Mouse (Mus musculus): Measurements from ENCODE around the gene E2f3. TPM values are rescaled to one million over a fixed set of nuclear protein-coding genes. Genes with fewer than 3 reads are reported as not detected.

E2f3 gene
- polyA plus RNA-seq, 1 experiment from 2014 or later: 10.1 TPM

DNA sequence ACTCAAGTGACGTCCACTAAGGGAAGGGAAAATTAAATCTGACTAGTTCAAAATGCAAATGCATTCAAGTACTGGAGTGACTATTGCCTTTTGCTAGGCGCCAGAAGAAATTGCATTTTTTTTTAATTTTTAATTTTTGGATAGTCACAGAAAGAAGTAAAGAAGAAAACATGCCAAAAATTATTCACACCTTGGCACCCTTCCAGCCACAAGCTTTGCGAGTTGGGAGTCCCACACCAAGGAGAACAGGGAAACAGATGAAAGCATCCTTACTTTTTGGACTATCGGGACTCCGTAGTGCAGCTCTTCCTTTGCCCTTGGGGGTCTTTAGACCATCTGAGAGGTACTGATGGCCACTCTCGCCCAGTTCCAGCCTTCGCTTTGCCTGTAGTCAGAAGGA is 66.0 kb downstream of the E2f3 start:
- no peaks in the 10 kb centered on the region for H3K27me3 ChIP-seq
- H3K27ac ChIP-seq (replicated peaks): no peak overlapping the region
- no peak overlapping the region for H3K4me3 ChIP-seq (replicated peaks)
- no peak for ATAC-seq (ENCODE audit: insufficient number of reproducible peaks, low FRiP score, low TSS enrichment, low read depth)
- H3K4me1 ChIP-seq: no peaks in the 10 kb centered on the region
- H3K9me3 ChIP-seq (replicated peaks): no peaks in the 10 kb centered on the region
- 0 out of 2 replicates have a peak, but pooled peaks cover 14% of the 10 kb centered on the region for H3K36me3 ChIP-seq
- no peak overlapping the region for H3K9ac ChIP-seq
- 75% methylated on average over 7 of the region's 7 CpGs for WGBS
- H3K4me2 ChIP-seq (replicated peaks): no peak overlapping the region

DNA sequence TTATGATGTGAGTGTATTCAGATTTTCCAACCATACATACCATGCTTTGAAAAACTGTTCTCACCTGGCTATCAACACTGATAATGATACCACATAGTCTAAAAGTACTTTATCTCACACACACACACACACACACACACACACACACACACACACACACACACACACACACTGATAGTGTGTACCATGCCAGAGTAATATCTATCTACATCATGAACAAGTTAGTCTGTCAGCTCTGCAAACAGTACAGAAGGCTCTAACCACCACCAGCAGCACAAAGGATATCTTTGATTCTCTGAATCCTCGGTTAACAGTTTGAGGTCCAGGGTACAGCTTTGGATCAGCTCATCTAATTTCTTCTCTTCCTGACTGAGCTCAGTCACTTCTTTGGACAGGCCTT is 69.3 kb downstream of the E2f3 start:
- Histone ChIP-seq H3K27me3 (no peaks in the 10 kb centered on the region), H3K4me1 (no peaks in the 10 kb centered on the region), H3K27ac (replicated peaks) (no peak overlapping the region), H3K9ac (no peak overlapping the region), H3K4me3 (replicated peaks) (no peak overlapping the region), H3K9me3 (replicated peaks) (no peaks in the 10 kb centered on the region), H3K36me3 (0 out of 2 replicates have a peak, but pooled peaks cover 19% of the 10 kb centered on the region), H3K4me2 (replicated peaks) (no peak overlapping the region)
- 62% methylated on average over 1 of the region's 1 CpGs for WGBS
- no peak for ATAC-seq (ENCODE audit: insufficient number of reproducible peaks, low FRiP score, low TSS enrichment, low read depth)

DNA sequence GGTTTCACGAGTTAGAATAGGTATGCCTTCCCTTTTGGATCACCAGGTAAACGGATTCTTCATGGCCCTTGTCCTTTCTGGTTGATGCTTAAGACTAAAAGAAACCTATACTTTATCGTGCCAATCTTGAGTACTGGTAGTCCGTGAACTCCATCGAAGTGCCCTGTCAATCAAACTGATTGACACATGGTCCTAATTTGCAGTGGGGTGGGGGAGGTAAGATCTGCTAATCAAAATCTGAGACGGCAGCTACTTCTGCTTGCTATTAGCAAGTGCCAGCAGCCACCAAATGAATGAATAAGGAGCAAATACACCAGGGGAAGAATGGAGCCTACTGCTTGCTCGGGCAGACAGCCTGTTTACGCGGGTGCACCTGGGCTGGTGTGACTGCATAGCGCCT is 72.3 kb downstream of the E2f3 start:
- ATAC-seq (ENCODE audit: insufficient number of reproducible peaks, low FRiP score, low TSS enrichment, low read depth): no peak
- Histone ChIP-seq H3K4me3 (replicated peaks) (no peak overlapping the region), H3K9ac (no peak overlapping the region), H3K27ac (replicated peaks) (no peak overlapping the region), H3K4me2 (replicated peaks) (no peak overlapping the region), H3K27me3 (no peaks in the 10 kb centered on the region), H3K36me3 (peaks cover 42% of the 10 kb centered on the region), H3K4me1 (no peaks in the 10 kb centered on the region), H3K9me3 (replicated peaks) (no peaks in the 10 kb centered on the region)
- 49% methylated on average over 10 of the region's 10 CpGs for WGBS

DNA sequence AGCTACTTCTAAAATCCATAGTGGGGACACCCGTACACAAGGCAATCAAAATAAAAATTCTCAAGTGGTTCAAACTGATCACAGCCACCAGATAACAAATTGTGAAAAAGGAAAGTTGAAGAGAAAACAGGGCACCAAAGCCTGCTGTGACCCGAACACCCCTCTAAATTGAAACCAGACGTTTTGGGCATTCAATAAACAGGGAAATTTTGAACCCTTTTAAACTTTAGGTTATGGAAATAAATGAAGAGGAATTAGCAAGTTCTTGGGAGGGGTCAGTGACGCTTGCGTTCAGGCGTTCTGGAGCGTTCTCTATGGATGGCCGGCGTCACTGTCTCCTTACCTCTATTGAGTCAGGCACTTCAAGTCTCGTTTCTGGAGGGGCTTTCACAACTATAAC is 72.8 kb downstream of the E2f3 start:
- H3K4me1 ChIP-seq: no peaks in the 10 kb centered on the region
- no peak overlapping the region for H3K27ac ChIP-seq (replicated peaks)
- H3K9ac ChIP-seq: no peak overlapping the region
- H3K9me3 ChIP-seq (replicated peaks): no peaks in the 10 kb centered on the region
- WGBS: 58% methylated on average over 10 of the region's 10 CpGs
- no peak for ATAC-seq (ENCODE audit: insufficient number of reproducible peaks, low FRiP score, low TSS enrichment, low read depth)
- H3K4me3 ChIP-seq (replicated peaks): no peak overlapping the region
- no peak overlapping the region for H3K4me2 ChIP-seq (replicated peaks)
- no peaks in the 10 kb centered on the region for H3K27me3 ChIP-seq
- H3K36me3 ChIP-seq: peaks cover 42% of the 10 kb centered on the region

DNA sequence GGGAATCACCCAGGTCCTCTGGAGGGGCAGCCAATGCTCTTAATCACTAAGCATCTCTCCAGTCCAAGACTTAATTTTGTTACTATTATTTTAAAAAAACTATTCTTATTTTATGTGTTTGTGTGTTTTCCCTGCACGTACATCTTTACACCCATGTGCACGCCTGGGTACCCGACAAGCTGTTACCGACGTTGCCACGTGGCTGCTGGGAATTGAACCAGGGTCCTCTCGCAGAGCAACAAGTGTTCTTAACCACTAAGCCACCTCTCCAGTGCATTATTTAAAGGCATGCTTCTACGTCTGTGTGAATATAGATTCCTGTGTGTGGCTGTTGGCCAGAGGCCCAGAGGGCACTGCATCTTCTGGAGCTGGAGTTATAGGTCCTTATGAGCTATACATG is 73.6 kb downstream of the E2f3 start:
- ATAC-seq (ENCODE audit: insufficient number of reproducible peaks, low FRiP score, low TSS enrichment, low read depth): no peak
- no peaks in the 10 kb centered on the region for H3K4me1 ChIP-seq
- H3K9ac ChIP-seq: no peak overlapping the region
- H3K9me3 ChIP-seq (replicated peaks): no peaks in the 10 kb centered on the region
- H3K36me3 ChIP-seq: peaks cover 44% of the 10 kb centered on the region
- no peak overlapping the region for H3K27ac ChIP-seq (replicated peaks)
- no peaks in the 10 kb centered on the region for H3K27me3 ChIP-seq
- H3K4me3 ChIP-seq (replicated peaks): no peak overlapping the region
- 91% methylated on average over 8 of the region's 8 CpGs for WGBS
- no peak overlapping the region for H3K4me2 ChIP-seq (replicated peaks)

DNA sequence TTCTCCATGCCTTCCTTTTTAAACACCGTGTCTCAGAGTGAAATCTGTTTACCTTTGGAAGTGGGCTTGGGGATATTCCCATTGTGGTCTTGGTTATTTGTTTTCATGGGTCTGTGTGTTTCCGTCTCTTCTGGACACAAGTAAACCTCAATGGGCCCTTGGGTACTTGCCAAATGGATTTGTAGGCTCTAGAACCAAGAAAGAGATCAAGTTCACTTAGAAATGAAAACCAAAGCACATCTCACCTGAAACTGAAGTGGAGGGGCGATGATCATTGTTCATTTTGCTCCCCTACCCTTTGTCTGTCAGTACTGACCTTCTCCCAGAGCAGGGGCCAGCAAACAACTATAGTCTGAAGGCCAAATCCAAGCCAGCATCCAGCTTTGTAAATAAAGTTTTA is 74.7 kb downstream of the E2f3 start:
- Histone ChIP-seq H3K9ac (no peak overlapping the region), H3K9me3 (replicated peaks) (no peaks in the 10 kb centered on the region), H3K4me1 (no peaks in the 10 kb centered on the region), H3K4me3 (replicated peaks) (no peak overlapping the region), H3K4me2 (replicated peaks) (no peak overlapping the region), H3K27me3 (no peaks in the 10 kb centered on the region), H3K27ac (replicated peaks) (no peak overlapping the region), H3K36me3 (peaks cover 51% of the 10 kb centered on the region)
- WGBS: 91% methylated on average over 3 of the region's 3 CpGs
- ATAC-seq (ENCODE audit: insufficient number of reproducible peaks, low FRiP score, low TSS enrichment, low read depth): no peak

DNA sequence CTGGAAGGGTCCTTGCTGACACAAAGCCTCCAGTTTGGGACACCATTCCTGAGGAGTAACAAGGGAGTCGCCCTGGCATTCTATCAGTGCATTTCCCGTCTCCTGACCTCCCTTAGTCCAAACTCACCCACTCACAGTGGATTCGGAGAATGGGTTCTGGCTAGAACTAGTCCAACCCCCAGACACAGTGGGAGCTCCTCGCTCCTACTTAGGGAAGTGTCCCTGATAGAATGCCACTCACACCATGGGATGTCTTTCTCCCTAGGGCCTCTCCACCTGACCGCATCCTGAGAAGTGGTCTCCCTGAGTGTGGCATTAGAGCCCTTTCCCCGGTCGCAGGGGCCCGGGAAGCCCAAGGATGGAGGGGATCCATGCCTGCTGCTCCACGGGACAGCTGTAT is 77.4 kb downstream of the E2f3 start:
- WGBS: 98% methylated on average over 9 of the region's 9 CpGs
- H3K9ac ChIP-seq: no peak overlapping the region
- no peaks in the 10 kb centered on the region for H3K9me3 ChIP-seq (replicated peaks)
- ATAC-seq (ENCODE audit: insufficient number of reproducible peaks, low FRiP score, low TSS enrichment, low read depth): no peak
- no peak overlapping the region for H3K27ac ChIP-seq (replicated peaks)
- no peaks in the 10 kb centered on the region for H3K27me3 ChIP-seq
- H3K4me2 ChIP-seq (replicated peaks): no peak overlapping the region
- H3K4me1 ChIP-seq: no peaks in the 10 kb centered on the region
- no peak overlapping the region for H3K4me3 ChIP-seq (replicated peaks)
- H3K36me3 ChIP-seq: peaks cover 57% of the 10 kb centered on the region

DNA sequence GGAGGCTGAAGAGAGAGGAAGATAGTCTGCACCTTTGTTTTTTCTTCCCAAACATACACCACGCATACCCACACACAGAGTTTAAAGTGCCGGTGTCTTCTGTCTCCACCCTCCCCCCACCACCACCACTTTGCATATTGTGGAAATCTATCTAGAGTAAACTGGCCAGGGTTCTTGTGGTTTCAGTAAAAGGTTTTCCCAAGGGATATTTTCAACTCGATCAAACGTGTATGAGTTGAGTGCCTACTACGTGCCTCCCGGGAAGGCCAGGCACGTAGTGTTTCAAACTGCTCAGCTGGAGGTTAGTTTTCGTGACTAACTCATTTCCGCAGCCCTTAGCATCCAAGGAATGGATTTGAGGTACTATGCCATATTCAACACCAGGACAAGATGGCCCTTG is 77.9 kb downstream of the E2f3 start:
- WGBS: 92% methylated on average over 9 of the region's 9 CpGs
- ATAC-seq (ENCODE audit: insufficient number of reproducible peaks, low FRiP score, low TSS enrichment, low read depth): no peak
- no peaks in the 10 kb centered on the region for H3K4me1 ChIP-seq
- H3K27me3 ChIP-seq: no peaks in the 10 kb centered on the region
- H3K9ac ChIP-seq: no peak overlapping the region
- H3K27ac ChIP-seq (replicated peaks): no peak overlapping the region
- no peak overlapping the region for H3K4me3 ChIP-seq (replicated peaks)
- H3K36me3 ChIP-seq: peaks cover 57% of the 10 kb centered on the region
- no peak overlapping the region for H3K4me2 ChIP-seq (replicated peaks)
- H3K9me3 ChIP-seq (replicated peaks): no peaks in the 10 kb centered on the region

DNA sequence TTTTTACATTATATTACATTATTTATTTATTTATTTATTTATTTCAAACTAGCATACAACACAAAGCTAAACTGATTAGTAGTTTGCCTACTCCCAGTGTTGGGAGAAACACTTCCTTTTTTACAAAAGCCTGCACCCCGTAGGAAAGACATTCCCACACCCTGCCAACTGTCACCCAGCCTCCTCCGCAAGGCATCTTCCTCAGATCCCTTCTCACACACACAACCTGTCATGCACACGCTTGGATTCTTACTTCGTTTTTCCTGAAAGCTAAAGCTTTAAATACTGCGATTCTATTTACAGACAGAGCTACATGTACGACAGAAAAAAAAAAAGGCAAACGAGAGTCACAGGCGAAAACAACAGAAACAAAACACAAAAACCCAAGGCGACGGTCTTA is 79.1 kb downstream of the E2f3 start:
- Histone ChIP-seq H3K4me2 (replicated peaks) (no peak overlapping the region), H3K36me3 (peaks cover 57% of the 10 kb centered on the region), H3K9ac (no peak overlapping the region), H3K27ac (replicated peaks) (no peak overlapping the region), H3K4me1 (no peaks in the 10 kb centered on the region), H3K9me3 (replicated peaks) (no peaks in the 10 kb centered on the region), H3K27me3 (no peaks in the 10 kb centered on the region), H3K4me3 (replicated peaks) (no peak overlapping the region)
- no peak for ATAC-seq (ENCODE audit: insufficient number of reproducible peaks, low FRiP score, low TSS enrichment, low read depth)
- WGBS: 93% methylated on average over 10 of the region's 10 CpGs

DNA sequence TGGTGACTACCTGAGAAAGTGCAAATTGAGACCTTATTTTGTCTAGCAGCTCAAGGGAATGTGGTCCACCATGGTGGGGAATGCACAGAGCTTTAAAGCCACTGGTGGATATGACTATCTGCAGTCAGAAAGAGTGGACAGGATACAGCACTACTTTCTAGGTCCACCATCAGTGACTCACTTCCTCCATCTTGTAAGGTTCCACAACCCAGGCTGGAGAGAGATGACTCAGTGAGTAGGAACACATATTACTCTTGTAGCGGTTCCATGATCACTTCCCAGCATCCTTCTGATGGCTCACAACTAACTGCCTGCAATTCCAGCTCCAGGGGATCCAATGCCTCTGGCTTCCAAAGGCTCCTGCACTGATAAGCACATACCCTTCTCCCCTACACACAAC is 82.5 kb downstream of the E2f3 start:
- no peaks in the 10 kb centered on the region for H3K27me3 ChIP-seq
- peaks cover 27% of the 10 kb centered on the region for H3K36me3 ChIP-seq
- no peaks in the 10 kb centered on the region for H3K4me1 ChIP-seq
- no peak overlapping the region for H3K4me2 ChIP-seq (replicated peaks)
- no peak overlapping the region for H3K4me3 ChIP-seq (replicated peaks)
- WGBS: 97% methylated on average over 1 of the region's 1 CpGs
- H3K9ac ChIP-seq: no peak overlapping the region
- no peak for ATAC-seq (ENCODE audit: insufficient number of reproducible peaks, low FRiP score, low TSS enrichment, low read depth)
- no peak overlapping the region for H3K27ac ChIP-seq (replicated peaks)
- H3K9me3 ChIP-seq (replicated peaks): no peaks in the 10 kb centered on the region

DNA sequence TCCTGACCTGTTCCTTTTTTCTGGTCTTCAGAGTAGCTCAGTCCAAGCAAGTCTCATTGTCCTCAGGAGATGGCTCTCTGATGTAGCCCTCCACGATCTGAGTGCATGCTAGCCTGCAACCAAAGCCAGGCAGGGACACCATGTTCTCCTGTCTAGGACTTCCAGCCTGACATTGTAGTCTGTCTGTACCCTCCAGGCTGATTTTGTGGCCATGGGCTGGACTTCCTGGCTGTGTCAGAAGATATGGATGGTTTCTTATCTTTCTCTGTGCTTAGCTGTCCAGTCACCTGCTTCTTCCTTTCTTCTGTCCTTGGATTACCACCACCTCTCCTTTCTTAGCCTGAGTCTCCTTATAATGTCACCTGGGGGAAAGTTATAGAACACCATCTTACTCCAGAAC is 83.2 kb downstream of the E2f3 start:
- H3K4me3 ChIP-seq (replicated peaks): no peak overlapping the region
- no peaks in the 10 kb centered on the region for H3K9me3 ChIP-seq (replicated peaks)
- no peaks in the 10 kb centered on the region for H3K27me3 ChIP-seq
- no peak overlapping the region for H3K27ac ChIP-seq (replicated peaks)
- WGBS: 97% methylated on average over 1 of the region's 1 CpGs
- H3K36me3 ChIP-seq: peaks cover 22% of the 10 kb centered on the region
- ATAC-seq (ENCODE audit: insufficient number of reproducible peaks, low FRiP score, low TSS enrichment, low read depth): no peak
- no peaks in the 10 kb centered on the region for H3K4me1 ChIP-seq
- H3K9ac ChIP-seq: no peak overlapping the region
- no peak overlapping the region for H3K4me2 ChIP-seq (replicated peaks)

DNA sequence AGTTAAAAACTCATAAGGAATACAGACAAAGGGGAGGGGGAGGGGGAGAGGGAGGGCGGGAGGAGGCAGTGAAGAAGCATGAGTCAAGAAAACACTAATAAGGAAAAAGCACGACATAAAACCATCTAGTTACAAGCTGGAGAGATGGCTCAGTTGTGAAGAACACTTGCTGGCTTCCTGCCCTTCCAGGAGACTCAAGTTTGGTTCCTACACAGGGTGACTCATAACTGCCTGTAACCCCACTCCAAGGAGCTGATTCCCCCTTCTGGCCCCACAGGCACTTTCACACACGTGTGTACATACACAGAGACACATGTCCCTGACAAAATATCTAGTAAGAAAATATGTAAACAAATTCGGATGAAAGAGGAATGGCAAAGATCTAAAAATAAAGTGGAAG is 84.2 kb downstream of the E2f3 start:
- no peak for ATAC-seq (ENCODE audit: insufficient number of reproducible peaks, low FRiP score, low TSS enrichment, low read depth)
- Histone ChIP-seq H3K9me3 (replicated peaks) (no peaks in the 10 kb centered on the region), H3K4me3 (replicated peaks) (no peak overlapping the region), H3K27ac (replicated peaks) (no peak overlapping the region), H3K36me3 (peaks cover 12% of the 10 kb centered on the region), H3K4me1 (no peaks in the 10 kb centered on the region), H3K27me3 (no peaks in the 10 kb centered on the region), H3K9ac (no peak overlapping the region), H3K4me2 (replicated peaks) (no peak overlapping the region)
- WGBS: 66% methylated on average over 4 of the region's 4 CpGs
